Mouse (Mus musculus): ENCODE measurements at regions not wholly inside any gene's neighbourhood (a gene's known extent, or its start where the extent isn't known, plus 50 kb on each side); places are given as distances from the start of the nearest gene placed in this dataset.

DNA sequence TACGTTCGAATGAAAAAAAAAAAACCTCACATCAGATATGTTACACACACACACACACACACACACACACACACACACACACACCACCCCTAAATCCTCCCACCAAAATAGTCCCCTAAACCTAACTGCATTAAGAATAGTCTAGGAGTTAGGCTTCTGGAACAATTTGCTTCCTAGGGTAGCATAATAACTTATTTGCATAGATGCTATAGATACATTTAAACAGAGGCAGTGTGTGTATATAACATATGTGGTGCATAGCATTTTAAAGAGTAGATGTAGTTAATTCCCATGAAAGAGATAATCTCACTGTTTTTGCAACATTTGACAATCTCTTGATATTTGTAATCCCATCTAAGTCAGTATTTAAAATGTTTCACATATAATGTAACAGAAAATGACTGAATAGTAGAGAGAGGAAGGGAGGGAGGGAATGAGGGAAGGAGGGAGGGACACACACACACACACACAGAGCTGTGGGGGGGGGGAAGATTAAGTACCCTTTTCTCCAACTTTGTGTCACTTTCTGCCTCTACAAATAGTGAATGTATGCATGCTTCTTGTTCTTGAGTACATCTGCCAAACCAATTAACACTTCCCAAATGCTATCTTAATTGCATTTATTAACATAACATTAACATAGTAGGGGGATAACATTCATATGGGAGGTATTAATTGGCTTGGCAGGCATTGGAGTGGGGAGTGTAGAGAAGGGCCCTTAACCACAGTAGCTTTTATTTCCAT is 127.7 kb upstream of the Tle1 start:
- no peak for DNase-seq

- DNase-seq = no peak
Observed at GRCm38 (mm10) chr4:72324913-72325312, 124.2 kb upstream of the Tle1 start.

GRCm38 (mm10) chr4:72285112-72285675 is 84.5 kb upstream of the Tle1 start:
- DNase-seq = no peak

- DNase-seq = no peak
Observed at GRCm38 (mm10) chr4:72250531-72250930, 49.8 kb upstream of the Tle1 start.
